Mouse (Mus musculus) layer of hippocampus, adult 11-12 months (tissue): ENCODE measurements around the gene Bbx.

Experiments used
- DNase-seq: peaks from one replicate; pipeline ENCODE4 v3.0.0; 2022; ENCODE audit warnings: low spot score

Gene Bbx

DNA sequence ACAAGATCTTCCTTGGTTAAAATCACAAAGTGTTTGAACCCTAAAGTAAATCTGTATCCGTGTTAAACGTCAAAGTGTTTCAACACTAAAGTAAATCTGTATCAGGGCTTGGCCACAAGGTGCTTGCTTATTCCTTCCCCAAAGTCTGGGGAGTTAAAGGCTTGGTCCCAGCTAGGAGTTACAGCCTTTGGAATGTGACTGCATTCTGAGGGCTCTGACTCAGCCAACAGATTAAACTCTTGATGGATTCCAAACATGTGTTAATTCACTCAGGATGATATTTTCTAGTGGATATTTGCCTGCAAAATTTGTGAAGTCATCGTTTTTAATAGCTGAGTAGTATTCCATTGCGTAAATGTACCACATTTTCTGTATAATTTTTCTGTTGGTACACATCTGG is 120.6 kb downstream of the Bbx start:
- no peak for DNase-seq

DNA sequence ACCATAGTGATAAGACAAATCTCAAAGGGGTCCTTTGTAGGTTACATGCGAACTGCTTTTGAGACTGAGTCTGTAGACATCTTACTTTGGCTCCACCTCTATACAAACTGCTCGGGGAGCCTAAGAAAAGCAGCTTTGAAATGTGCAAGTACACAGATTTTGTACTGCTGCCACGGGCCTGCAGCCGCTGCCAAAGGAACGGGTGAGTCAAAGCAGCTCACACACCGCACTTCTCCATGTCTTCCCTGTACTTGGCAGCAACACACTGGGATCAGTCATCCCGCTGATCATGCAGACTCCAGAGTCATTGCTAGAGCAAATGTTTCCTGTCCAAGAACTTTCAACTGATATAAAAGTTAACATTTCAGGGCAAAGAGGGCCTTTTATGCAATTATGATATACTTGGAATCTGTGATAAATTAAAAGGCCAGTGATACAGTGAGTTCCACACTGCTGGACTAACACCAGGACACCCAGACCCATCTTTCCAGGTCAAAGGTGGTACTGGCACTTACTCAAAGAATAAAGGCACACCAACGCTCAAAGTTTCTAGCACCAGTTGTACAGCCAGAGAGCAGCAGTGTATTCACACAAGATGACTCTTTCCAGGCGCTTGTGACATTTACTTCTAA is 122.7 kb downstream of the Bbx start:
- DNase-seq: peak; percentile 80

DNA sequence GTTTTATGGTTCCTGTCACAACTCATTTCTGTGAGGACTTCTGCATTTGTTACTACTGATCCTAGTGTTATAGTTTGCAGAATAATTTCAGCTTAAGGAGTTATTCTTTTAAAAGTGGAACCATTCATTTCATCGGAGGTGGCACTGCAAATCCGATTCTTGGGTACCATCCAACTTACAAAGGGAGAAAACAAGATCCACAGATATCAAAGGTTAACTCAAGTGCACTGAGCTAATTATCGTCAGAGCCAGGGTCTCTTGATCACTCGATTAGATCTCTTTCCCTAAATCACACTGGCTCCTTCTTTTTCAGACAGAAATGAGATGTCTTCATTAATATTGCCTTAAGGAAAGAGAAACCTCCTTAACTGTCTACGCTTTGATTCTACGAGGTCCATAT is 123.9 kb downstream of the Bbx start:
- DNase-seq: no peak

- DNase-seq: no peak
Measured at GRCm38 (mm10) chr16:50307231-50307630, 125.0 kb downstream of the Bbx start.

DNA sequence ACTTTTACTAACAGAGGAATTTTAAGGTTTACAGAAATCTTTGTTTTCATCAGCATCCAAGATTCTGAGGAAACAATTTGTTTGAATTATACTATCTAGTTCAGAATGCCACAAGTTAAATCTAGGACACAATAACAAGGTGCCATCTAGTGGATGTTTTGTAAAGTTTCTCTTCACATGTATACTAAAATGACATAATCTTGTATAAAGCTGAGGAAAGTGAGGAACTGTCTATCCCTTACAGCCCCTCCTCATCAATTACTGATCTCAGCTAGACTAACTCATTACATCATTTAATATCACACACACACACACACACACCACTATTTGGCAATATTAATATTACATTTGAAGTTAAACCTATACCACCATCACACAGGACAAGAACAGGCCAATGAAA is 125.5 kb downstream of the Bbx start:
- no peak for DNase-seq

GRCm38 (mm10) chr16:50305156-50305555 is 127.0 kb downstream of the Bbx start:
- no peak for DNase-seq

DNA sequence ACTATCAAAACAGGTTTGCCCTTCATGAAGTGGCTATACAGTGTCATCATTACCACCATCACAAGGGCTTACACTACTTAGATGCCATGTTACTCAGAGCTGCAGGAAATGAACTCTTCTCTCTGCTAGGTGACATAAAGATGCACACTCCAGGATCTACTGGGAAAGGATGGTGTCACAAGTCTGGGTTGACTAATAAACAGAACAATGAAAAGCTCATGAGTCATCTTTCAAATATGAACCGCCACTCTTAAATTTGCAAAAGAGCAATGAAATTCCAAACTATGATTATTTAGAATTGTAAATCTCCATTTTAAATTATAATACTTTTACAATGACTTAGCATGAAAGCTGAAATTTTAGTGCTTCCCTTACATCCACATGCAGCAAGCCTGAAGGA is 129.6 kb downstream of the Bbx start:
- no peak for DNase-seq

DNA sequence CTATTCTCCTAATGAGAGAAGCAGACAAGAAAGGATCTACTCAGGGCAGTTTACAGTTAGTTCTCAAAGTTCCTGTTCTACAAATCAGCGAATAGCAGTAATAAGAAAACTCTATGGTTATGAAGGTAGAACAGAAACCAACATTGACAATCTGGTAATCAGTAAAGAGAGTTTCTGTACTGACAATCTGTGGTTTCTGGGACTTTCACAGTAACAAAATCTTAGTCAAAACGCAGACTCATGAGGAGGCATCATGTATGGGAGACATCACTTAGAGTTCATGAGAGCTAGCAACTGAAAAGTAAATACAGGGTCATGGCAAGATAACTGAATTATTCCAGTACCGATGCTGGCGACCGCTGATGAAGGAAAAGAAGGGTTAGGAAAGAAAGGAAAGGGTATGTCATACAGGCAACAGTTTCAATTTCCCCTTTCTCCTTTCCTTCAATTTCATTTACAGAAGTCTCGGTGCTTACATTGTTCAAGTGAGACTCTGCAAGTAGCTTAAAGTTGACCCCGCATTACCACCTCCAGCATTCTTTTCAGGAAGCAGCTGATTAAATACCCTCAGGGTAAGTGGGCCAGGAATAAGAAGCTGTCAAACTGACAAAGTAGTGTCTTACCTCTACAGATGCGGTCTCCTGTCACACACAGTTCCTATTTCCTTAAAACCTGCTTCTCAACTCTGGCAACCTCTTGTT is 133.3 kb downstream of the Bbx start:
- DNase-seq: no peak

DNA sequence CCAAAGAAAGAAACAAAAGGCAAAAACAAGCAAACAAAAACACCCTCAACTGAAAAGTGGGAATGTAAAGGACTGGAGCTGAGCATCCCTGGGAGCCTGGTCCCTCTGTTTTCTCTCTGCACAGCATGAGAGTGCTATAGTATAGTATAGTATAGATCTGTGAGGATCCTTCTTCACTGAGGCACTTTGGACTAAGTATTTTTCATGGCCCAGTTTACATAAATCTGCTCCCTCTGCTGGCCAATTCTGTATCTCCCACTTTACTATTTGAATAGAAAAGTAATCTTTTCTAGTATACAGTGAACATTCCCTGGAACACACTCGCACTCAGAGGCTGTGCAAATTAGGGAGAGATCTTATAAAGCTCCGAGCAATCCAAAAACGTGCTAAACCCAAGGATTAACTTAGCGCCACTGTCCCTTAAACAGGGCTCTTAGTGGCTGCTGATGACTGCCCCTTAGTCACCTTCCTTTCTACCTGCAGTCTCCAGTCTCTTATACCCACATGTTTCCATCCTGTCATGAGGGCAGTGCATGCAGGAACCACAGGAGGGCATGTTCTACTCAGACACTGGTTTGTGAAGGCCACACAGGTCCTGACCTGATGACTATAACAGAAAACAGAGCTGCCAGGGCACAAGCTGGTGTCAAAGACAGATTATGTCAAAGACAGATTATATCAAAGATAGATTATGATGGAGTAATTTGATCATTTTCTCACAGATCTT is 138.5 kb downstream of the Bbx start:
- peak; percentile 37 for DNase-seq

DNA sequence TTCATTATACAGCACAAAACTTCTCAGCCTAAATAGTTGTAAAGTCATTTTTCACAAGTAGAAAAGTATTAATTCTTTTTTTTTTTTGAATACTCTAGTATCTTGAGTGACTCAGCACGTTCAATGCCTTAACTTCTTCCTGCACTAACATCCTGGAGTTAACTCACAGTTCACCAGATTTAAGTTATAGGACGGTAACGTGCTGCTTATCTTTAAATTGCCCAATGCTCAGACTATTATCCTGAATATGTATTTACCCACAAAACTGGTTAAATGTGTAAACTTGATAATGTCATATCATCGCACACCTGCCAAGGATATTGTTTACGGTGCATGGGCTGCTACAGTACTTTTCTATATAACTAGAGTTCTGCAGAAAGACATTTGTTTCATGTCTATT is 139.4 kb downstream of the Bbx start:
- DNase-seq: no peak

- DNase-seq: no peak
Measured at GRCm38 (mm10) chr16:50289764-50290163, 142.4 kb downstream of the Bbx start.

DNA sequence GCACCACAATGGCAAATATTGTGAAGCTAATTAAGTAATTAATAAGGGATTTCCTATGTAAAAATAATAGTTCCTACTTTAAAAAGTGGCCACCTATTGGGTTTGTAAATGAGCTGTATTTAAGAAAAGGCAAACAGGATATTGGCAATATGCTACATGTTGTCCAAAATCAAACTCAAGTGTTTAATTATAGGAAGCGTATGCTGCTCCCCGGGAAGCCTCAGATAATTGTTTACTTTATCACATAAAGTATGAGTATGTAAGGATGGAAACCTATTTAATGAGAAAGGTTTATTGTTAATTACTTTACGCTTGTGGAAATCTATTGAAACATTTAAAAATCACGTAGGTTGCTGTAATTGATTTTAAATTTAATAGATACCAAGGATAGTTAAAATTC is 159.4 kb downstream of the Bbx start:
- no peak for DNase-seq

- DNase-seq: no peak
Measured at GRCm38 (mm10) chr16:50262647-50263046, 169.5 kb downstream of the Bbx start.

DNA sequence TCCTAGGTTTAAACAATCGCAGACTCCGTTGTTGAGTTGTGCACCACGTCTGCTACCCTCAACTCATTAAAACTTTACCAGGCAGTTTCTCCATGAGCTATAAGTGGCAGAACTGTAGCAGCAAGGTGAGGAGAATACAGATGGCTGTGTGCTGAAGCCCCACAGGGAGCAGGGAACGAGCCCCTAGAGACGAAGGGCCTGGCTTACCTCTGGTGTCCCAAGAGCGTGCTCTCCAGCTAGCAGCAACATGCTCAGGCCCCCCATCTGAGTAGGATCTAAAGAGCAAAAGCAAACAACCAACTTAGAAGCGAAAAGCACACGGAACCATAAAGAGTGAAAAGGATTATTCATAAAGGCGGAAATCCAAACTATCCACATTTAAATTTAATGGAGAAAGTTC is 170.0 kb downstream of the Bbx start:
- DNase-seq: no peak

GRCm38 (mm10) chr16:50261741-50262140 is 170.4 kb downstream of the Bbx start:
- no peak for DNase-seq

DNA sequence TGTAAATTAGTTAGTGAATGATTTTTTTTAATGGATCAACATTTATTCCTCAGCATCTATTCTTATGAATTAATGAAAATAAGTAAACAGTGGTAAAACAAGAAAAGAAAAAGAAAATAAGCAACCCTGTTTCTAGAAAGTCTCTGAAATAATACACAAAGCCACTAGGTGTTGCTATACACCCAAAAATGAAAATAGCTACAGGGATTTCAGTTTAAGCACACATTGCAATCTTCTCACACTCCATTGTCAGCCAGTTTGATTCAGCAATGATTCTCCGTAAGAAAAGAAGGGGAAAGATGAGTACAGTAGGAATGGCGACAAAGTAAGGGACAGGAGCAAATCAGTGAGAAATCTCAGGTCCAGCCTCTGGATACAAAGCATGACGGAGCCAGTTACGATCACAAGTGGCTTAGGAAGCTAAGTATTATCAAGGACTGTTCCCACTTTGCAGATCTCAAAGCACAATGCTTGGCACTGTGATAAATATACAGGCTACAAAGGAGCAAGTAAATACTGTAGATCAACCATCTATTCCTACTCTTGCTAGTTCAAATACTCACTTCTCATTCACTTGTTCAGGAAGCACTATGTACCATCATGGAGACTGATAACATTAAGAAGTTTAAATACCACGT is 177.5 kb downstream of the Bbx start:
- DNase-seq: peak; percentile 6

- no peak for DNase-seq
Measured at GRCm38 (mm10) chr16:50251417-50251975, 180.7 kb downstream of the Bbx start.

- DNase-seq: no peak
Measured at GRCm38 (mm10) chr16:50250469-50250868, 181.7 kb downstream of the Bbx start.

- no peak for DNase-seq
Measured at GRCm38 (mm10) chr16:50249036-50249435, 183.2 kb downstream of the Bbx start.

GRCm38 (mm10) chr16:50242444-50242843 is 189.7 kb downstream of the Bbx start:
- no peak for DNase-seq

DNA sequence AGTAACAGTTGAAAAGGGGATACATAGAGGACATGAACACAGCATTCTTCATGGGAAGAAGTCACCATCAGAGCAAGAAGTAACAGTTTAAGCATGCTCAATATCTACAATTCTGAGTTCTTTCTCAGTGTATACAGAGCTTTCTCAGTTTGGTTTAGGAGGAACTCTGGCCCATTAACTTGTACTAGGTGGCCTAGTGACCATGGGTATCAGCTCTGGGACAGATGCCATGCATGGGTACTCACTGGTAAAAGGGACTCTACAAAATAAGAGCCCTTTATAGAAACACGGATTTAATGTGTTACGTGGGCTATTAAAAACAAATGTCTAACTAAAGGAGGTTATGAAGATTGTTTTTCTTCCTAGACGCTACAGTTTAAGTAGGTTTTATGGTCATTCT is 190.6 kb downstream of the Bbx start:
- DNase-seq: no peak

GRCm38 (mm10) chr16:50235231-50235630 is 197.0 kb downstream of the Bbx start:
- no peak for DNase-seq

GRCm38 (mm10) chr16:50230624-50231023 is 201.6 kb downstream of the Bbx start:
- no peak for DNase-seq
